ENCODE assay signal across 31 mouse cellular contexts in the genomic region with DNA sequence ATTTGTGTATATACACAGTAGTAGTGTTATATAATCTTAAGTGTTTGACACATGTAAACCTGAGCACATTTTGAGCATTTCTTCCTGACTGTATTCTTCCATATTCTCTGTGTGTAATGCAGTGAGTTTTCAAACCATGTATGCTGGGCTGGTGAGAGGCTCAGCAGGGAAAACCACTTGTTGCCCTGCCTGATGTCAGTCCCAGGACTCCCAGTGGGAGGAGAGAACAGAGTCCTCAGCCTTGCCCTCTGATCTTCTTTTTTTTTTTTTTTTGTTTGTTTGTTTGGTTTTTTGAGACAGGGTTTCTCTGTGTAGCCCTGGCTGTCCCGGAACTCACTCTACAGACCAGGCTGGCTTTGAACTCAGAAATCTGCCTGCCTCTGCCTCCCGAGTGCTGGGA.
"Had no signal": no experiment of that assay in that cellular context is flagged by ENCODE, and none has a peak within 500 bp of the region (broad histone marks: within the 10 kb centered on the region; RNA-seq: fewer than 3 reads in every experiment).

No protein-coding gene starts in this region.

- H3K27me3 ChIP-seq: limb, embryonic 12.5 days; limb, embryonic 13.5 days; limb, embryonic 15.5 days; liver, embryonic 12.5 days; liver, embryonic 13.5 days; liver, embryonic 15.5 days; lung, embryonic 15.5 days; megakaryocyte, embryonic 14.5 days; midbrain, embryonic 13.5 days; midbrain, embryonic 15.5 days; neural tube, embryonic 12.5 days had no signal

- ATAC-seq: liver, embryonic 12.5 days; liver, postnatal 0 days; midbrain, embryonic 13.5 days; midbrain, embryonic 15.5 days; midbrain, embryonic 16.5 days had no signal

- H3K9ac ChIP-seq: limb, embryonic 12.5 days; limb, embryonic 13.5 days; limb, embryonic 15.5 days; liver, embryonic 12.5 days; liver, embryonic 13.5 days; liver, embryonic 14.5 days; liver, embryonic 15.5 days; liver, postnatal 0 days; lung, embryonic 14.5 days; lung, embryonic 15.5 days; midbrain, embryonic 12.5 days; midbrain, embryonic 13.5 days; midbrain, embryonic 15.5 days; neural tube, embryonic 12.5 days; neural tube, embryonic 13.5 days had no signal

- H3K9me3 ChIP-seq: limb, embryonic 12.5 days; limb, embryonic 13.5 days; limb, embryonic 15.5 days; liver, embryonic 12.5 days; liver, embryonic 13.5 days; liver, embryonic 15.5 days; lung, embryonic 15.5 days; megakaryocyte, embryonic 14.5 days; midbrain, embryonic 10.5 days; midbrain, embryonic 12.5 days; midbrain, embryonic 13.5 days; midbrain, embryonic 15.5 days; neural tube, embryonic 12.5 days; neural tube, embryonic 13.5 days had no signal

- H3K4me2 ChIP-seq: limb, embryonic 12.5 days; limb, embryonic 13.5 days; limb, embryonic 15.5 days; liver, embryonic 11.5 days; liver, embryonic 12.5 days; liver, embryonic 13.5 days; liver, embryonic 15.5 days; lung, embryonic 14.5 days; lung, embryonic 15.5 days; midbrain, embryonic 11.5 days; midbrain, embryonic 12.5 days; midbrain, embryonic 13.5 days; midbrain, embryonic 15.5 days; neural tube, embryonic 12.5 days; neural tube, embryonic 13.5 days had no signal

- H3K4me3 ChIP-seq: left cerebral cortex, adult 2 months; limb, embryonic 12.5 days; limb, embryonic 13.5 days; limb, embryonic 15.5 days; liver, embryonic 12.5 days; liver, embryonic 13.5 days; liver, embryonic 15.5 days; lung, embryonic 15.5 days; midbrain, embryonic 10.5 days; midbrain, embryonic 12.5 days; midbrain, embryonic 13.5 days; midbrain, embryonic 15.5 days; myocyte; neural tube, embryonic 12.5 days; neural tube, embryonic 13.5 days had no signal

- H3K4me1 ChIP-seq: liver, embryonic 15.5 days had no signal

- DNase-seq: left cerebral cortex, postnatal 4 days; liver, embryonic 13.5 days; liver, postnatal 0 days; lung, adult 18-20 months; lung, adult 2 months; lung, embryonic 14.5 days; lung, postnatal 10 days; lung, postnatal 14 days; lung, postnatal 36 days; lung, postnatal 4 days; midbrain, embryonic 14.5 days had no signal

- H3K36me3 ChIP-seq: limb, embryonic 12.5 days; limb, embryonic 13.5 days; limb, embryonic 15.5 days; liver, embryonic 12.5 days; liver, embryonic 13.5 days; liver, embryonic 15.5 days; lung, embryonic 15.5 days; midbrain, embryonic 10.5 days; midbrain, embryonic 12.5 days; midbrain, embryonic 13.5 days; midbrain, embryonic 15.5 days; neural tube, embryonic 12.5 days; neural tube, embryonic 13.5 days had no signal

- H3K27ac ChIP-seq: left cerebral cortex, adult 2 months; limb, embryonic 12.5 days; limb, embryonic 13.5 days; limb, embryonic 15.5 days; liver, embryonic 12.5 days; liver, embryonic 13.5 days; liver, embryonic 14.5 days; liver, embryonic 15.5 days; lung, embryonic 15.5 days; macrophage; midbrain, embryonic 10.5 days; midbrain, embryonic 12.5 days; midbrain, embryonic 13.5 days; midbrain, embryonic 15.5 days; neural tube, embryonic 12.5 days; neural tube, embryonic 13.5 days had no signal
